8 mouse cellular contexts compared by ENCODE assay signal in genomic region chr11:120932564-120933398, GRCm38 (mm10). TPM values are rescaled to one million over a fixed set of nuclear protein-coding genes. Genes with fewer than 3 reads are reported as not detected.
DNase-seq lines count a peak whose midpoint lies in the region; ATAC-seq and TF ChIP-seq lines count a peak whose summit lies in the region.

Ccdc57 (minus strand) TSS chr11:120932872.

- peak within 1 kb of the TSS; percentile 89 for H3K4me3 ChIP-seq in ES-Bruce4 (ENCODE audit: low read depth, low read length)
- peak within 1 kb of the TSS; percentile 70 for H3K4me3 ChIP-seq in forebrain, embryonic 13.5 days
- peak within 1 kb of the TSS; percentile 84 for H3K4me3 ChIP-seq in neural tube, embryonic 15.5 days (replicated peaks)

- peak; percentile 6 for TF ChIP-seq POLR2A in ES-Bruce4 (IDR thresholded peaks at IDR 0.05; ENCODE audit: insufficient read depth, low read length)

- H3K36me3 ChIP-seq in ES-Bruce4 (ENCODE audit: control insufficient read depth, insufficient read depth, low read length, poor library complexity, severe bottlenecking): no peaks in the 10 kb centered on the region
- no peaks in the 10 kb centered on the region for H3K36me3 ChIP-seq in forebrain, embryonic 13.5 days (ENCODE audit: poor library complexity, severe bottlenecking)
- no peaks in the 10 kb centered on the region for H3K36me3 ChIP-seq in neural tube, embryonic 15.5 days

- intact Hi-C loops in heart, postnatal 10 days (cut with DNase I): no loop called here

- WGBS in forebrain, embryonic 13.5 days: 10% methylated on average over 44 of the region's 44 CpGs
- WGBS in neural tube, embryonic 15.5 days: 9% methylated on average over 44 of the region's 44 CpGs

- no peaks in the 10 kb centered on the region for H3K27me3 ChIP-seq in ES-Bruce4 (ENCODE audit: control insufficient read depth, insufficient read depth, low read length, poor library complexity, severe bottlenecking)
- H3K27me3 ChIP-seq in forebrain, embryonic 13.5 days: no peaks in the 10 kb centered on the region
- no peaks in the 10 kb centered on the region for H3K27me3 ChIP-seq in neural tube, embryonic 15.5 days (replicated peaks)

- no peak for TF ChIP-seq CTCF in ES-Bruce4 (IDR thresholded peaks at IDR 0.05; ENCODE audit: low read depth, low read length)

- H3K27ac ChIP-seq in ES-Bruce4 (ENCODE audit: insufficient read depth, low read length): no peak within 1 kb of the TSS
- H3K27ac ChIP-seq in forebrain, embryonic 13.5 days: no peak within 1 kb of the TSS
- 0 out of 2 replicates have a peak within 1 kb of the TSS, but pooled peaks have one; percentile 60 for H3K27ac ChIP-seq in neural tube, embryonic 15.5 days (replicated peaks)

- peak within 1 kb of the TSS; percentile 76 for H3K4me2 ChIP-seq in forebrain, embryonic 13.5 days
- peak within 1 kb of the TSS; percentile 91 for H3K4me2 ChIP-seq in neural tube, embryonic 15.5 days

- peak within 1 kb of the TSS; percentile 46 for H3K9ac ChIP-seq in ES-Bruce4 (ENCODE audit: low read depth, poor library complexity, severe bottlenecking)
- peak within 1 kb of the TSS; percentile 79 for H3K9ac ChIP-seq in forebrain, embryonic 13.5 days
- peak within 1 kb of the TSS; percentile 64 for H3K9ac ChIP-seq in neural tube, embryonic 15.5 days (replicated peaks)

- peak; percentile 89 for DNase-seq in c-Kit-positive CD71-positive TER-119-positive erythroid progenitor cells, embryonic 14.5 days (ENCODE audit: low spot score)
- peak; percentile 91 to 95 for DNase-seq in heart, postnatal 10 days
- peak; percentile 92 for DNase-seq in layer of hippocampus, adult 11-12 months (ENCODE audit: low spot score)
- DNase-seq in lung, adult 18-20 months: peak; percentile 87
- peak; percentile 91 for DNase-seq in testis, postnatal 14 days (ENCODE audit: low spot score)

- TF ChIP-seq EP300 in ES-Bruce4 (IDR thresholded peaks at IDR 0.05; ENCODE audit: insufficient read depth, low read depth, low read length): no peak

- H3K9me3 ChIP-seq in ES-Bruce4 (replicated peaks; ENCODE audit: control insufficient read depth, insufficient read depth, low read length, poor library complexity, severe bottlenecking): no peaks in the 10 kb centered on the region
- H3K9me3 ChIP-seq in forebrain, embryonic 13.5 days (replicated peaks): no peaks in the 10 kb centered on the region
- no peaks in the 10 kb centered on the region for H3K9me3 ChIP-seq in neural tube, embryonic 15.5 days (replicated peaks)

- ATAC-seq in forebrain, embryonic 13.5 days: peak; percentile 97
- peak; percentile 93 for ATAC-seq in neural tube, embryonic 15.5 days (ENCODE audit: low FRiP score)

- H3K4me1 ChIP-seq in ES-Bruce4 (ENCODE audit: control insufficient read depth, insufficient read depth, low read length): no peaks in the 10 kb centered on the region
- 0 out of 2 replicates have a peak, but pooled peaks cover 5% of the 10 kb centered on the region for H3K4me1 ChIP-seq in forebrain, embryonic 13.5 days
- peaks cover 17% of the 10 kb centered on the region for H3K4me1 ChIP-seq in neural tube, embryonic 15.5 days

RNA-seq across cellular contexts. Expression of gene Ccdc57, which starts in this region (rescaled TPM):
- polyA plus RNA-seq in ES-Bruce4 (2011; ENCODE audit: insufficient read depth, insufficient read length, low read depth, missing spikeins): 3.4 and 3.8 TPM in 2 replicates
- 5.6 and 6.9 TPM in 2 replicates for polyA plus RNA-seq in forebrain, embryonic 13.5 days (2015; fragmentation: Nextera tagmentation; extraction: Ambion mirVana)
- 1 to 10 TPM; 1.7 to 1.8 TPM for total RNA-seq in heart, postnatal 10 days (2021)
- polyA plus RNA-seq in neural tube, embryonic 15.5 days (2015; fragmentation: Nextera tagmentation; extraction: Ambion mirVana): 5.9 and 6.2 TPM in 2 replicates
